Mouse (Mus musculus) layer of hippocampus, adult 18-20 months (tissue): Measurements from ENCODE around the gene Nrg3. TPM values are rescaled to one million over a fixed set of nuclear protein-coding genes. Genes with fewer than 3 reads are reported as not detected.

Experiments
- DNase-seq, 2 experiments: peaks; one replicate each; pipeline ENCODE4 v3.0.0; 2022; ENCODE audit warnings: low spot score in 2 of 2
- microRNA-seq, 2 experiments: library from miRNA; unstranded; fragments of <30 nt; microRNA quantifications; one replicate each; pipeline ENCODE4 v1.2.0; 2021
- total RNA-seq, 2 experiments: library from RNA; stranded (reverse); gene quantifications; 2 replicates each; pipeline ENCODE4 v1.2.3; 2021

The Nrg3 gene
- total RNA-seq, 2 experiments from 2014 or later, result 52.0 to 58.2 TPM

DNA sequence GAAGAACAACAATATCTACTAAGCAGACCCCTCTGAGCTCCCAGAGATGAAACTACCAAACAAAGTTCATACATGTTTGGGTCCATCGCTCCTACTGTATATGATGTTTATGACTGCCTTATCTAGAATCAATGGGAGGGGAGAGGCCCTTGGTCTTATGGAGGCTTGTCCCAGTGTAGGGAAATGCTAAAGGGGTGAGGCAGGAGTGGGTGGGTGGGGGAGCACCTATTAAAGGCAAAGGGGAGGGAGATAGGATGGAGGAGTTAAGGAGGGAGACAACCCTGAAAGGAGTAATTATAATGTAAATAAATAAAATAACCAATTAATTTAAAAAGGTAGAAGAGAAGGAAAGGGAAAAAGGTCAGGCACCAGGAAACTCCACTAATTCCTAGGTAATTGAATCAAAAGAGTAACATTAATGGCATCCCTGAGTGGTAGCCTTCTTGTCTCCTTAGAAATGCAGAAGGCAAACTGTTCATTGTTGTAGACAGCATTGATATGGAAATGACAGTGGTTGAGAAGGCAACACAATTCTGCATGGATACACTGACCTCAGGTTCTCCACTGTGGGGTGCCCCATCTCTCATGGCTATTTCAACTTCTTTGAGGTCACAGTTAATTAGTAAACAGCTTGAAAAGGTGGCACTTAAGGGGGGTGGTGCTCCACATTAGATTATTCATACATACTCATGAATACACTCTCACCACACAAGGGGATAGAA lies 1152.1 kb downstream of the Nrg3 start:
- DNase-seq, result no peak

Small RNA genes lying within 50 kb of the gene (microRNA-seq; reads per million reads assigned to microRNA genes)
- gene Gm27332, result 0 reads per million in 2 experiments
